Mouse (Mus musculus) intestine, embryonic 15.5 days (tissue): ENCODE measurements around the gene Rpl35. TPM values are rescaled to one million over a fixed set of nuclear protein-coding genes. Genes with fewer than 3 reads are reported as not detected.

Experiments
- ATAC-seq: fragments of 200-750 bp; cut with Nextera tagmentation; 2 replicates; pipeline ENCODE4 v1.8.0; 2017; ENCODE audit warnings: moderate TSS enrichment, moderate library complexity
- H3K27ac ChIP-seq: fragments of 300-500 bp; sonication (generic); 2 replicates; pipeline ENCODE4 v1.5.1; 2015; ENCODE audit warnings: mild to moderate bottlenecking, inconsistent platforms
- H3K27me3 ChIP-seq: fragments of 300-500 bp; sonication (generic); replicated peaks from 2 replicates; pipeline ENCODE4 v1.6.1; 2015; ENCODE audit warnings: inconsistent platforms
- H3K36me3 ChIP-seq: fragments of 300-500 bp; sonication (generic); 2 replicates; pipeline ENCODE4 v1.6.1; 2015; ENCODE audit warnings: inconsistent platforms
- H3K4me1 ChIP-seq: fragments of 300-500 bp; sonication (generic); replicated peaks from 2 replicates; pipeline ENCODE4 v1.6.1; 2015; ENCODE audit warnings: inconsistent platforms
- H3K4me2 ChIP-seq: fragments of 300-500 bp; sonication (generic); replicated peaks from 2 replicates; pipeline ENCODE4 v1.6.1; 2015; ENCODE audit warnings: mild to moderate bottlenecking, inconsistent platforms
- H3K4me3 ChIP-seq: fragments of 300-500 bp; sonication (generic); replicated peaks from 2 replicates; pipeline ENCODE4 v1.5.1; 2015; ENCODE audit warnings: inconsistent platforms
- H3K9ac ChIP-seq: fragments of 300-500 bp; sonication (generic); 2 replicates; pipeline ENCODE4 v1.6.1; 2015; ENCODE audit warnings: inconsistent platforms
- H3K9me3 ChIP-seq: fragments of 300-500 bp; sonication (generic); 2 replicates; pipeline ENCODE4 v1.6.1; 2016; ENCODE audit warnings: inconsistent platforms
- WGBS: fragments of 180-500 bp; shearing (Covaris S2); methylation state at CpG from one replicate; pipeline ENCODE4 v1.1.7; 2015; 5-methylcytosine and 5-hydroxymethylcytosine counted together
- polyA plus RNA-seq: library from polyadenylated mRNA; unstranded; fragments of >200 nt; fragmentation: Nextera tagmentation; extraction: Ambion mirVana; gene quantifications from 2 replicates; pipeline ENCODE4 v1.2.1, GENCODE M21; 2015

The Rpl35 gene
- polyA plus RNA-seq, 1 experiment from 2014 or later: 1,051 TPM

DNA sequence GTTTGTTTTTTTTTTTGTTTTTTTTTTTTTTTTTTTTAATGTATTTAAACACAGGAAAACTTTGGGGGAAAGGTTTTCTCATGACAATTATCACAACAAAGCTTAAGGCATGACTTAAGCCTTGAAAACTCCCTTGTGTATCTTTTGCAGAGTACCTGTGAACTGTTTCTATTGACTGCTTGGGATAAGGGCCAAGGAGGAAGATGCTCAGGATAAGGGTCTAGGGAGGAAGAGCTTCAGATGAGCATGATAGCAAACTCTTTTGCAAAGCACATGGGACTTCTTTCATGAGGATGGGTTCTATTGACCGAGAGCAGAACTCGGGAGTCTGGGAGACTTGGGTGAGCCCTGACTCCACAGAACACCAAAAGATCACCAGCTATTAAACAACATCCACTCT lies 35.8 kb downstream of the Rpl35 start:
- Histone ChIP-seq H3K4me2 (no peak overlapping the region), H3K9ac (no peak overlapping the region), H3K4me1 (no peaks in the 10 kb centered on the region), H3K27ac (no peak overlapping the region), H3K4me3 (no peak overlapping the region), H3K9me3 (no peaks in the 10 kb centered on the region), H3K36me3 (no peaks in the 10 kb centered on the region), H3K27me3 (no peaks in the 10 kb centered on the region)
- WGBS: 85% methylated on average over 2 of the region's 2 CpGs
- ATAC-seq: no peak

DNA sequence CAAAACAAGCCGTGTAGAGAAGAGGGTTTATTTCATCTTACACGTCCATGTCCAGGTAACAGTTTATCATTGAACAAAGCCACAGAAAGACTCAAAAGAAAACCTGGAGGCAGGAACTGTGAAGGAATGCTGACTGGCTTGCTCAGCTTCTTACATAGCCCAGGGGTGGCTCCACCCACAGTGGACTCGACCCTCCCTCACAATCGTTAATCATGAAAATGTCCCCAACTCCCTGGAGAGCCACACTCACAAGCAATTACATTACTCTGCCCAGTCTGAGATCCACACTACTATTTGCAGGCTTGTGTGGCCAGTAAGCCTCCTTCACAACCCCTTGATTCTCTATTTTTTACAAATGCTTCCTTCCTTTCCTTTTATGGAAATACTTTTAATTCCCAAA lies 41.2 kb downstream of the Rpl35 start:
- H3K4me3 ChIP-seq: no peak overlapping the region
- H3K36me3 ChIP-seq: no peaks in the 10 kb centered on the region
- no peaks in the 10 kb centered on the region for H3K9me3 ChIP-seq
- 17% methylated on average over 4 of the region's 4 CpGs for WGBS
- no peak overlapping the region for H3K4me2 ChIP-seq
- no peak overlapping the region for H3K27ac ChIP-seq
- H3K9ac ChIP-seq: no peak overlapping the region
- H3K27me3 ChIP-seq: no peaks in the 10 kb centered on the region
- ATAC-seq: no peak; the same call in 1 of the 2 replicates
- no peaks in the 10 kb centered on the region for H3K4me1 ChIP-seq

- no peak overlapping the region for H3K4me3 ChIP-seq
- no peaks in the 10 kb centered on the region for H3K9me3 ChIP-seq
- WGBS: 79% methylated on average over 5 of the region's 5 CpGs
- H3K9ac ChIP-seq: no peak overlapping the region
- H3K27me3 ChIP-seq: no peaks in the 10 kb centered on the region
- H3K36me3 ChIP-seq: no peaks in the 10 kb centered on the region
- no peaks in the 10 kb centered on the region for H3K4me1 ChIP-seq
- no peak for ATAC-seq
- H3K27ac ChIP-seq: no peak overlapping the region
- H3K4me2 ChIP-seq: no peak overlapping the region
Measured at GRCm38 (mm10) chr2:38957671-38958223, 47.7 kb downstream of the Rpl35 start.

- Histone ChIP-seq H3K9me3 (no peaks in the 10 kb centered on the region), H3K4me2 (no peak overlapping the region), H3K4me1 (no peaks in the 10 kb centered on the region), H3K27ac (no peak overlapping the region), H3K4me3 (no peak overlapping the region), H3K27me3 (no peaks in the 10 kb centered on the region), H3K9ac (no peak overlapping the region), H3K36me3 (no peaks in the 10 kb centered on the region)
- no peak for ATAC-seq
- WGBS: 67% methylated on average over 2 of the region's 2 CpGs
Measured at GRCm38 (mm10) chr2:38956062-38956461, 49.4 kb downstream of the Rpl35 start.

DNA sequence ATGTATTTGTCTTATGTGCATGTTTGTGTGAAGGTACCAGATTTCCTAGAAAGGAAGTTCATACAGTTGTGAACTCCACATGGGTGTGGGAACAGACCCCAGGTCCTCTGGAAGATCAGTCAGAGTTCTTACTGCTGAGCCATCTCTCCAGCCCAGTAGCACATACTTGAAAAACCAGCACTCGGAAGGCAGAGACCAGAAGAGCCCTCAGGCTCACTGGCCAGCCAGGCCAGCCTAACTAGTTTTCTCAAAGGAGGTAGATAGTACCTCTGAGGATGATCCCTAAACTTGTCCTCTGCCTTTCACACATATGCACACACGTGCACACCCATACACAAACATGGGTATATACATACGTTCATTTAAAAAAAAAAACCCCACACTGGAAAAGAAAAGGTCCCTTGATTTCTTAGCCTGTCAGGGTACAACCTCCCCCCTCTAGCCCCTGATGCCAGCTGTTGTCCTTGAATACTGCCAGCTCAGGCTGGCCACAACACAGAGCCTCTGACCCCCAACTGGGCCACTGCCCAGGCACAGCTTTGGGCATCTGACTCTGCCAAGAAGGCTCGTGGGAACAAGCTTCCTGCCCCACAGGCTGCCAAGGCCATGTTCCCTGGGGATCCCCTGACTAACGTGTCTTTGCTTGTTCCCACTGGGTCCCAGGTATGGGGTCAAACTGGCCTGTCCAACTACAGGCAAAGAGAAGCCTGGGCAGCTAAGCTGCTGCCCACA lies 52.1 kb downstream of the Rpl35 start:
- Histone ChIP-seq H3K4me3 (no peak overlapping the region), H3K36me3 (no peaks in the 10 kb centered on the region), H3K9me3 (no peaks in the 10 kb centered on the region), H3K9ac (no peak overlapping the region), H3K27ac (no peak overlapping the region), H3K4me2 (no peak overlapping the region), H3K27me3 (no peaks in the 10 kb centered on the region), H3K4me1 (no peaks in the 10 kb centered on the region)
- ATAC-seq: no peak
- 79% methylated on average over 5 of the region's 5 CpGs for WGBS

Other genes starting within 250 kb of the Rpl35 start
- gene Nr6a1, start 77.9 kb downstream of the Rpl35 start, polyA plus RNA-seq: 1.7 and 1.9 TPM in 2 replicates
- gene Olfml2a, start 73.6 kb downstream of the Rpl35 start, polyA plus RNA-seq: 2.3 and 2.5 TPM in 2 replicates
- 1.3 and 1.4 TPM in 2 replicates for gene Wdr38, start 8.1 kb downstream of the Rpl35 start, polyA plus RNA-seq
- gene Arpc5l, start 276 bp downstream of the Rpl35 start, polyA plus RNA-seq: 107 and 111 TPM in 2 replicates
- gene Golga1, start 59.9 kb upstream of the Rpl35 start, polyA plus RNA-seq: 28.5 and 28.9 TPM in 2 replicates
- 6.2 and 6.7 TPM in 2 replicates for gene Scai, start 185.1 kb upstream of the Rpl35 start, polyA plus RNA-seq
- gene Ppp6c, start 220.8 kb upstream of the Rpl35 start, polyA plus RNA-seq: 67.1 and 75.5 TPM in 2 replicates